Mouse (Mus musculus): ENCODE data around the gene Hhat. TPM values are rescaled to one million over a fixed set of nuclear protein-coding genes. Genes with fewer than 3 reads are reported as not detected.

Hhat gene
- total and polyA plus RNA-seq, 3 experiments, result 0.22 TPM; not detected in 2

GRCm38 (mm10) chr1:192489908-192490825 is 280.9 kb downstream of the Hhat start:
- no peaks in the 10 kb centered on the region for H3K4me1 ChIP-seq (ENCODE audit: insufficient read depth, low read depth, low read length)
- H3K36me3 ChIP-seq (replicated peaks), result no peaks in the 10 kb centered on the region
- no peak for DNase-seq (ENCODE audit: low spot score)
- H3K9me3 ChIP-seq (replicated peaks), result peaks cover 52% of the 10 kb centered on the region
- no peaks in the 10 kb centered on the region for H3K27me3 ChIP-seq (ENCODE audit: insufficient read depth, low read length)
- no peak overlapping the region for H3K4me3 ChIP-seq (ENCODE audit: low read depth, low read length)
- ATAC-seq (ENCODE audit: extremely low read depth, insufficient number of reproducible peaks, low FRiP score, poor library complexity, severe bottlenecking), result no peak
- no peak for TF ChIP-seq POLR2AphosphoS5 (IDR thresholded peaks at IDR 0.05; ENCODE audit: insufficient replicate concordance, low read depth, low read length)
- TF ChIP-seq GATA2 (IDR thresholded peaks at IDR 0.05; ENCODE audit: borderline replicate concordance, low read depth, low read length), result no peak
- no peak for TF ChIP-seq TAL1 (conservative IDR thresholded peaks at IDR 0.05; ENCODE audit: low read depth, low read length)
- no peak for TF ChIP-seq CTCF (IDR thresholded peaks at IDR 0.05; ENCODE audit: low read depth, low read length)
- TF ChIP-seq GATA1 (IDR thresholded peaks at IDR 0.05; ENCODE audit: borderline replicate concordance, low read length), result no peak

DNA sequence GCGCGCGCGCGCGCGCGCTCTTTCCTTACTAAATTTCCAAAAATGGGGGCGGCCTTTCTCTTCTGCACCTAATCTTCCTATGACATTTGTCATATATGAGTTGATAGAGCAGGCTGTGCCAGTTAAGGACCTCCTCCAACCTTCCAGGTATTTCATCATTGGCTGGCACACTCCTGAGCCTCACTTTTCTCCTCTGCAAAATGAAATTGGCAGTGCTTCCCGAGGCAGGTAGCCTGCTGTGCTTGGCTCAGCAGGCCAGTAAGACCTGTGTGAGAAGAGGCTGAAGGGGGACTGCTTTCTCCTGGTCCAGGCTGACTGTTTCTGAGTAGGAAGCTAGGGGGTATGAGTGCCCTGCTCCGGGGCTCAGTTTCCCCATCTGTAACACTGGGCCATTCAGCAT is 283.5 kb downstream of the Hhat start:
- H3K36me3 ChIP-seq (replicated peaks), result no peaks in the 10 kb centered on the region
- no peak for TF ChIP-seq GATA1 (IDR thresholded peaks at IDR 0.05; ENCODE audit: borderline replicate concordance, low read length)
- no peaks in the 10 kb centered on the region for H3K4me1 ChIP-seq (ENCODE audit: insufficient read depth, low read depth, low read length)
- peaks cover 48% of the 10 kb centered on the region for H3K9me3 ChIP-seq (replicated peaks)
- H3K27me3 ChIP-seq (ENCODE audit: insufficient read depth, low read length), result no peaks in the 10 kb centered on the region
- no peak for ATAC-seq (ENCODE audit: extremely low read depth, insufficient number of reproducible peaks, low FRiP score, poor library complexity, severe bottlenecking)
- no peak for DNase-seq (ENCODE audit: low spot score)
- H3K4me3 ChIP-seq (ENCODE audit: low read depth, low read length), result no peak overlapping the region

- DNase-seq (ENCODE audit: low spot score) (no peak), ATAC-seq (ENCODE audit: extremely low read depth, insufficient number of reproducible peaks, low FRiP score, poor library complexity, severe bottlenecking) (no peak)
- TF ChIP-seq GATA1 (IDR thresholded peaks at IDR 0.05; ENCODE audit: borderline replicate concordance, low read length) (no peak), TAL1 (conservative IDR thresholded peaks at IDR 0.05; ENCODE audit: low read depth, low read length) (no peak), CTCF (IDR thresholded peaks at IDR 0.05; ENCODE audit: low read depth, low read length) (no peak), GATA2 (IDR thresholded peaks at IDR 0.05; ENCODE audit: borderline replicate concordance, low read depth, low read length) (no peak), POLR2AphosphoS5 (IDR thresholded peaks at IDR 0.05; ENCODE audit: insufficient replicate concordance, low read depth, low read length) (no peak)
- Histone ChIP-seq H3K4me1 (ENCODE audit: insufficient read depth, low read depth, low read length) (no peaks in the 10 kb centered on the region), H3K9me3 (replicated peaks) (peaks cover 52% of the 10 kb centered on the region), H3K27me3 (ENCODE audit: insufficient read depth, low read length) (no peaks in the 10 kb centered on the region), H3K4me3 (ENCODE audit: low read depth, low read length) (no peak overlapping the region), H3K36me3 (replicated peaks) (no peaks in the 10 kb centered on the region)
These were observed 286.0 kb downstream of the Hhat start for GRCm38 (mm10) chr1:192485030-192485429.

- DNase-seq (ENCODE audit: low spot score) (no peak), ATAC-seq (ENCODE audit: extremely low read depth, insufficient number of reproducible peaks, low FRiP score, poor library complexity, severe bottlenecking) (no peak)
- no peaks in the 10 kb centered on the region for H3K27me3 ChIP-seq (ENCODE audit: insufficient read depth, low read length)
- H3K4me3 ChIP-seq (ENCODE audit: low read depth, low read length), result no peak overlapping the region
- H3K36me3 ChIP-seq (replicated peaks), result no peaks in the 10 kb centered on the region
- H3K4me1 ChIP-seq (ENCODE audit: insufficient read depth, low read depth, low read length), result no peaks in the 10 kb centered on the region
- peaks cover 46% of the 10 kb centered on the region for H3K9me3 ChIP-seq (replicated peaks)
- TF ChIP-seq CTCF (IDR thresholded peaks at IDR 0.05; ENCODE audit: low read depth, low read length), result no peak
- TF ChIP-seq TAL1 (conservative IDR thresholded peaks at IDR 0.05; ENCODE audit: low read depth, low read length), result no peak
- TF ChIP-seq POLR2AphosphoS5 (IDR thresholded peaks at IDR 0.05; ENCODE audit: insufficient replicate concordance, low read depth, low read length), result no peak
- no peak for TF ChIP-seq GATA2 (IDR thresholded peaks at IDR 0.05; ENCODE audit: borderline replicate concordance, low read depth, low read length)
- no peak for TF ChIP-seq GATA1 (IDR thresholded peaks at IDR 0.05; ENCODE audit: borderline replicate concordance, low read length)
These were observed 289.6 kb downstream of the Hhat start for GRCm38 (mm10) chr1:192481446-192481845.

- H3K27me3 ChIP-seq (ENCODE audit: insufficient read depth, low read length), result no peaks in the 10 kb centered on the region
These were observed 290.8 kb downstream of the Hhat start for GRCm38 (mm10) chr1:192480072-192480784.

DNA sequence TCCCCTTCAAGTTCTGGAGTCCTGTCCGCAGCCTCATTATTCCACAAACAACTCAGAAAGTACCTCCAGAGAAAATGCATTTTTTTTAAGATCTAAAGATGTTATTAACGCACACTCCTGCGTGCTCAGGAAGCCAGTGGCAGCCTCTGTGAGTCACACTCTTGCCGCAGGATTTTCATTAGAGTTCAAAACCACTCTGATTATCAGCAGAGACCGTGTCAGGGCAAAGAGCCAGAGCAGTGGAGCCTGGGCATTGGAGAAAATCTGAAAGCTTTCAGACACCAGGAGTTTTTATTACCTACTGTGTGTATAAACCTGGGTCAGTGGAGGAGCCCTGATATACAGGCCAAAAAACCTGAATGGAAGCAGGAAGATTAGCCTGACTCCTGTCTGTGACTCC is 292.8 kb downstream of the Hhat start:
- TF ChIP-seq GATA1 (IDR thresholded peaks at IDR 0.05; ENCODE audit: borderline replicate concordance, low read length), result no peak
- TF ChIP-seq CTCF (IDR thresholded peaks at IDR 0.05; ENCODE audit: low read depth, low read length), result no peak
- TF ChIP-seq TAL1 (conservative IDR thresholded peaks at IDR 0.05; ENCODE audit: low read depth, low read length), result no peak
- no peak for TF ChIP-seq POLR2AphosphoS5 (IDR thresholded peaks at IDR 0.05; ENCODE audit: insufficient replicate concordance, low read depth, low read length)
- no peak for TF ChIP-seq GATA2 (IDR thresholded peaks at IDR 0.05; ENCODE audit: borderline replicate concordance, low read depth, low read length)
- DNase-seq (ENCODE audit: low spot score) (no peak), ATAC-seq (ENCODE audit: extremely low read depth, insufficient number of reproducible peaks, low FRiP score, poor library complexity, severe bottlenecking) (no peak)
- Histone ChIP-seq H3K27me3 (ENCODE audit: insufficient read depth, low read length) (no peaks in the 10 kb centered on the region), H3K9me3 (replicated peaks) (peaks cover 47% of the 10 kb centered on the region), H3K36me3 (replicated peaks) (no peaks in the 10 kb centered on the region), H3K4me1 (ENCODE audit: insufficient read depth, low read depth, low read length) (no peaks in the 10 kb centered on the region), H3K4me3 (ENCODE audit: low read depth, low read length) (no peak overlapping the region)

More at GRCm38 (mm10) chr1:192480072-192480784, 290.8 kb downstream of the Hhat start:
- no peak for TF ChIP-seq GATA2 (IDR thresholded peaks at IDR 0.05; ENCODE audit: borderline replicate concordance, low read depth, low read length)
- Histone ChIP-seq H3K9me3 (replicated peaks) (peaks cover 37% of the 10 kb centered on the region), H3K4me3 (ENCODE audit: low read depth, low read length) (no peak overlapping the region), H3K4me1 (ENCODE audit: insufficient read depth, low read depth, low read length) (no peaks in the 10 kb centered on the region), H3K36me3 (replicated peaks) (no peaks in the 10 kb centered on the region)
- no peak for ATAC-seq (ENCODE audit: extremely low read depth, insufficient number of reproducible peaks, low FRiP score, poor library complexity, severe bottlenecking)
- no peak for DNase-seq (ENCODE audit: low spot score)

Measured in G1E (cell line).